Mouse (Mus musculus): ENCODE measurements around the gene Iqgap2. TPM values are rescaled to one million over a fixed set of nuclear protein-coding genes. Genes with fewer than 3 reads are reported as not detected.

Iqgap2 gene
- polyA plus RNA-seq, 1 experiment from 2014 or later: 8.5 TPM

DNA sequence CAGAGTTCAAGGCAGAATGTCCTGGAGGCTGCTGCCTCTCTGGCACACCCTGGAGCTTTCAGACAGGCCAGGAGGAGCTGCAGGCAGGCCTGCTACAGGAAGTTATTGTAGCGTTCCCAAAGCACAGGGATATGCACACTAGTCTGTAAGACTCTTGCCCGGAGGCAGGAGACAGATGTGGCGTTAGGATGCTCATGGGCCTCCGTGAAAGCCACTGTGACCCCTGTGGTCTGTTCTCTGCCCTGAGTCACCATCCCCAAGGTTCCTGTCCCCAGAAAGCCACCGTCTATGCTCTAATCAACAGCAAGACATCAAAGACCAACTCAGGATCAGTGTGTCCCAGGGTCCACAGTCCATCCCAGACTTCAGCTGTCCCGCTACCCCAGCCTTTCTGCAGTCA, 277.0 kb downstream of the Iqgap2 start:
- Histone ChIP-seq H3K4me2 (peak overlapping the region; percentile 89), H3K9ac (ENCODE audit: low read depth, low read length) (peak overlapping the region; percentile 67), H3K4me1 (ENCODE audit: control insufficient read depth, insufficient read depth, low read length) (peaks cover 54% of the 10 kb centered on the region), H3K27ac (ENCODE audit: low read depth, low read length) (0 out of 2 replicates have a peak overlapping the region, but pooled peaks have one; percentile 3), H3K36me3 (ENCODE audit: control insufficient read depth, insufficient read depth, low read length) (peaks cover 9% of the 10 kb centered on the region), H3K4me3 (ENCODE audit: low read depth, low read length) (peak overlapping the region; percentile 85), H3K9me3 (replicated peaks; ENCODE audit: control insufficient read depth, low read length) (no peaks in the 10 kb centered on the region), H3K27me3 (ENCODE audit: control insufficient read depth, insufficient read depth, low read length) (no peaks in the 10 kb centered on the region)
- 55% methylated on average over 6 of the region's 6 CpGs for whole genome bisulfite sequencing (ENCODE audit: insufficient replicate concordance)
- ATAC-seq (replicated peaks; ENCODE audit: insufficient number of reproducible peaks, low FRiP score, low TSS enrichment): no peak

DNA sequence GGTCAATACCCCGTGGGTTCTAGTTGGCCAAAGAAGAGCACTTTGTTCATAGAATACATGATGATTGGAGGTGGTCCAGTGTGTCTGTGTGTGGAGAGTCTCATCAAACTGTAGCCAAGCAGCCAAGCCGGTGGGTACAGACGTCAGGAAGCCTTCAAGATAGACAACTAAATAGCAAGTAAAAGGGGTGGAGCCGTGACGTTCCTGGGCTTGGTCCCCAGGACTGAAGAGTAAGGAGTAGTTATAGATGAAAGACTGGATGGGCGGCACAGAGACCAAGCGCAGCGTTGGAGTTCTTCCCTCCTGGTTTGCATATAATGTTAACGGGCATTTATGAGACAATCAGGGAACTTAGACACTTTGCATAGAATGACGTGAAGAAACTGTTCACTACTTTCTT, 279.5 kb downstream of the Iqgap2 start:
- H3K4me3 ChIP-seq (ENCODE audit: low read depth, low read length): no peak overlapping the region
- H3K9me3 ChIP-seq (replicated peaks; ENCODE audit: control insufficient read depth, low read length): no peaks in the 10 kb centered on the region
- H3K27me3 ChIP-seq (ENCODE audit: control insufficient read depth, insufficient read depth, low read length): no peaks in the 10 kb centered on the region
- no peak overlapping the region; the same call in 1 of the 2 replicates for H3K9ac ChIP-seq (ENCODE audit: low read depth, low read length)
- H3K27ac ChIP-seq (ENCODE audit: low read depth, low read length): no peak overlapping the region
- H3K4me2 ChIP-seq: no peak overlapping the region
- no peak for ATAC-seq (replicated peaks; ENCODE audit: insufficient number of reproducible peaks, low FRiP score, low TSS enrichment)
- peaks cover 9% of the 10 kb centered on the region for H3K36me3 ChIP-seq (ENCODE audit: control insufficient read depth, insufficient read depth, low read length)
- H3K4me1 ChIP-seq (ENCODE audit: control insufficient read depth, insufficient read depth, low read length): peaks cover 54% of the 10 kb centered on the region
- WGBS (ENCODE audit: insufficient replicate concordance): 76% methylated on average over 10 of the region's 10 CpGs

DNA sequence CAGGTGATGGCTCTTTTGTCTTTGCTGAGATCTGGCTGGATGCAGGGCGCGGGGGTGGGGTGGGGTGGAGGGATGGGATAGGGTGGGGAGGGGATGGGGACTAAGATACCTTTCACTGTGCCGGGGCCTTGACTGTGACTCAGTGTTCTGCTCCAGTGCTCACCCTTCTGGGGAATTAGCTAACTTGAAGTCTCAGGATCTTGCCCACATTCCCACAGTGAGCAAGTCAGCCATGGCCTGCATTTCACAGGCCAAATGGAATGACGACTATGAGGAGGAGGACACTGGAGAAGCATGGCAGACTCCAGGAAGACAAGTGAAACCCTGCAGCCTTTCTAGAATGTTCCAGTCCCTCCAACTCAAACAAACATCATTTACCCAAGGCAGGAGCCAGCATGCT, 280.0 kb downstream of the Iqgap2 start:
- peaks cover 9% of the 10 kb centered on the region for H3K36me3 ChIP-seq (ENCODE audit: control insufficient read depth, insufficient read depth, low read length)
- peaks cover 57% of the 10 kb centered on the region for H3K4me1 ChIP-seq (ENCODE audit: control insufficient read depth, insufficient read depth, low read length)
- no peak overlapping the region; the same call in 1 of the 2 replicates for H3K9ac ChIP-seq (ENCODE audit: low read depth, low read length)
- H3K4me3 ChIP-seq (ENCODE audit: low read depth, low read length): no peak overlapping the region
- no peaks in the 10 kb centered on the region for H3K27me3 ChIP-seq (ENCODE audit: control insufficient read depth, insufficient read depth, low read length)
- ATAC-seq (replicated peaks; ENCODE audit: insufficient number of reproducible peaks, low FRiP score, low TSS enrichment): no peak
- peak overlapping the region; percentile 84; the same call in 1 of the 2 replicates for H3K27ac ChIP-seq (ENCODE audit: low read depth, low read length)
- no peak overlapping the region for H3K4me2 ChIP-seq
- no peaks in the 10 kb centered on the region for H3K9me3 ChIP-seq (replicated peaks; ENCODE audit: control insufficient read depth, low read length)
- WGBS (ENCODE audit: insufficient replicate concordance): 67% methylated on average over 4 of the region's 4 CpGs

DNA sequence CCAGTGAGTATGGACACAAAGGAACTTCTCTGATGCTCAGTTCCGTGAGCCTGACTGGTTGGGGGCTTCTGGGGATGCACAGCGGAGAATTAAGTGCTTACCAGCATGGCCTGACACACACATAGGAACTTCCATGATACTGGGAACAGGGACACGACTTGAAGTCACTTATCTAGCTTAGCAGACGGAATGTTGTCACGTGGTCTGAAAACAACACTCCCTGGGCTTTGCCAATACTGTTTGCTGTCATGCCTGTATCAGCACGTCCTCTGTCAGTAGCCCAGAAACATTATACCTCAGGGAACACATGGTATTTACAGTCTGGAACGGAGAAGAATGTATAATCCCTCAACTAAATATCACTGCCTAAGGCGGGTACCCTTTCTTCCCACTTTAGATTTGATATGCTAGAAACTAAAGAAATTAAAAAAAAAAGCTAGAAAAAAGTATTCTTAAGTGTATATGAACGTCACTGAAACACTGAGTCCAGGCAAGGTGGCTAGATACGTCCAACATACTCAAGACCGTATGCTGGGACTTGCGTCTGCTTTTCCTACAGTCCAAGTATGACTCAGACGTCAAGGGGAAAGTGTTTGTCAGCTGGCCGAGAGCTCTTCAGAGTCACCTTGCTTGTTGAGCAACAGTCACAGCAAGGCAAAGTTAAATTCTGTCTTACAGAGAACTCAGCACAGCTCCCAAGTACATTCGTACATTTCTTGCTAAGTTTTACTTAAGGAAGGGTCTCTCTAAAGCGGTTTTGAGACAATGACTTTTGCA, 280.7 kb downstream of the Iqgap2 start:
- H3K9ac ChIP-seq (ENCODE audit: low read depth, low read length): no peak overlapping the region
- ATAC-seq (replicated peaks; ENCODE audit: insufficient number of reproducible peaks, low FRiP score, low TSS enrichment): peak; percentile 55; the same call in 1 of the 2 replicates
- H3K4me3 ChIP-seq (ENCODE audit: low read depth, low read length): no peak overlapping the region

DNA sequence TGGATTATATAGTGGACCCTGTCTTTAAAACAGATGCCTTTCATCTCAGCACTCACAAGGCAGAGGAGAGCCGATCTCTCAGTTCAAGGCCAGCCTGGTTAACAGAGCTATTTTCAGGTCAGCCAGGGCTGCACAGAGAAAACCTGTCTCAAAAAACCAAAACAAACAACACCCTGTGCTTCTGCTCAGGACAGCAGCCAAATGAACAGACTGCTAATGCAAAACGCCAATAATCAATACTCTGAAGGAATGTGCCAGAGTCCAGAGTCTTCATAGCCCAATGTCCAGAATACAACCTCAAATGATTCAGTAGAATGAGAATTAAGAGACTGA, 282.7 kb downstream of the Iqgap2 start:
- peaks cover 36% of the 10 kb centered on the region for H3K4me1 ChIP-seq (ENCODE audit: control insufficient read depth, insufficient read depth, low read length)
- no peak for ATAC-seq (replicated peaks; ENCODE audit: insufficient number of reproducible peaks, low FRiP score, low TSS enrichment)
- H3K9ac ChIP-seq (ENCODE audit: low read depth, low read length): no peak overlapping the region
- peaks cover 18% of the 10 kb centered on the region for H3K36me3 ChIP-seq (ENCODE audit: control insufficient read depth, insufficient read depth, low read length)
- no peak overlapping the region for H3K27ac ChIP-seq (ENCODE audit: low read depth, low read length)
- H3K4me3 ChIP-seq (ENCODE audit: low read depth, low read length): no peak overlapping the region
- no peak overlapping the region for H3K4me2 ChIP-seq
- H3K9me3 ChIP-seq (replicated peaks; ENCODE audit: control insufficient read depth, low read length): no peaks in the 10 kb centered on the region
- H3K27me3 ChIP-seq (ENCODE audit: control insufficient read depth, insufficient read depth, low read length): no peaks in the 10 kb centered on the region
- 79% methylated on average over 2 of the region's 2 CpGs for WGBS (ENCODE audit: insufficient replicate concordance)

More for the DNA sequence above, 280.7 kb downstream of the Iqgap2 start:
- Histone ChIP-seq H3K4me1 (ENCODE audit: control insufficient read depth, insufficient read depth, low read length) (peaks cover 55% of the 10 kb centered on the region), H3K27me3 (ENCODE audit: control insufficient read depth, insufficient read depth, low read length) (no peaks in the 10 kb centered on the region), H3K9me3 (replicated peaks; ENCODE audit: control insufficient read depth, low read length) (no peaks in the 10 kb centered on the region), H3K36me3 (ENCODE audit: control insufficient read depth, insufficient read depth, low read length) (peaks cover 12% of the 10 kb centered on the region), H3K27ac (ENCODE audit: low read depth, low read length) (peak overlapping the region; percentile 84), H3K4me2 (no peak overlapping the region; the same call in 1 of the 2 replicates)
- 50% methylated on average over 16 of the region's 16 CpGs for WGBS (ENCODE audit: insufficient replicate concordance)

DNA sequence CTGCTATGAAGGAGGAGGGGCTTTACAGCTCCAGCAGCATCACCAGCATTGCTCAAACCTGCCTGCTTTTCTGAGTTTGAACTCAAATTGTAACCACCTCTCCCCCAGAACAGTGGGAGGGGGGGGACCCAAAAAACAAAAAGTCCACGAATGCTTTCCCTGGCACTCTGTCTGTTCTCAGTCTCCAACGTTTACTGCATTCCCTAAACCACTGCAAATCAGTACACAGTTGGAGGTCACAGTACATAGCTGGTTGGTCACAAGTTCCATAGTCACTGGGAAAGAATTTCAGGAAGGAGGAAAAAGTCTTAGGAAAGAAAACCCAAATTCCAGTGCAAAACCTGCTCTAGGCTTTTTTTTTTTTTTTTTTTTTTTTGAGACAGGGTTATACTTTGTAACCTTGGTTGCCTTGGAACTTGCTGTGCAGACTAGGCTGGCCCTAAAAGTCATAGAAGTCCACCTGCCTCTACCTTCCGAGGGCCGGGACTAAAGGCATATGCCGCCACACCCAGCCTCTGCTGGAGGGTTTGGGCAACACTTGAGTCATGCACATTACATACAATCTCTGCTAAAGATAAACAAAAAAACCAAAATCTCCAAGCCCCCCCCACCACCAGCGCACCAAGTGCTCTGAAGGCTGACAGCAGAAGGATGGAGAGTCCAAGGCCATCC, 283.2 kb downstream of the Iqgap2 start:
- WGBS (ENCODE audit: insufficient replicate concordance): 71% methylated on average over 6 of the region's 6 CpGs
- Histone ChIP-seq H3K4me1 (ENCODE audit: control insufficient read depth, insufficient read depth, low read length) (peaks cover 36% of the 10 kb centered on the region), H3K4me2 (no peak overlapping the region), H3K4me3 (ENCODE audit: low read depth, low read length) (no peak overlapping the region), H3K9me3 (replicated peaks; ENCODE audit: control insufficient read depth, low read length) (no peaks in the 10 kb centered on the region), H3K27me3 (ENCODE audit: control insufficient read depth, insufficient read depth, low read length) (no peaks in the 10 kb centered on the region), H3K36me3 (ENCODE audit: control insufficient read depth, insufficient read depth, low read length) (peaks cover 23% of the 10 kb centered on the region), H3K27ac (ENCODE audit: low read depth, low read length) (no peak overlapping the region), H3K9ac (ENCODE audit: low read depth, low read length) (no peak overlapping the region)
- ATAC-seq (replicated peaks; ENCODE audit: insufficient number of reproducible peaks, low FRiP score, low TSS enrichment): no peak

DNA sequence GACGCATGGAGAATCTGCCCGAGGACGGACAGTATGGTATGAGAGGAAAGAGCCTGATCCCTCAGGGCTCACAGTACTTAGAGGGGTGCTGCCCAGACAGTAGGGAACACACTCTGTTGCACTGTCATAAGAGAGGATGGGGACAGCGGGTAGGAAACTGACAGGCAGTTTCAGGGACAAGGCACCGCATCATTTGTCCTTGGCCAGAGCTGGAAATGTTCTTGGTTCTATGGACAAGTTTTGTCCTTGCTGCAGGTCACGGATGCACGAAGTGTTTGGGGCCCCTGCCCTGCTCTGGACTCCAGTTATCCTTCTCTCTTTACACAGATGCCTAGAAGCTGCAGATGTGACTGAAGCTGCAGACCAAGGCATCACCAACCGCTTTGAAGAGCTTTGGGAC, 284.7 kb downstream of the Iqgap2 start:
- WGBS (ENCODE audit: insufficient replicate concordance): 81% methylated on average over 8 of the region's 8 CpGs
- H3K9ac ChIP-seq (ENCODE audit: low read depth, low read length): no peak overlapping the region
- no peak overlapping the region for H3K4me2 ChIP-seq
- H3K9me3 ChIP-seq (replicated peaks; ENCODE audit: control insufficient read depth, low read length): no peaks in the 10 kb centered on the region
- H3K27ac ChIP-seq (ENCODE audit: low read depth, low read length): no peak overlapping the region
- peaks cover 28% of the 10 kb centered on the region for H3K36me3 ChIP-seq (ENCODE audit: control insufficient read depth, insufficient read depth, low read length)
- H3K4me1 ChIP-seq (ENCODE audit: control insufficient read depth, insufficient read depth, low read length): peaks cover 26% of the 10 kb centered on the region
- no peak overlapping the region for H3K4me3 ChIP-seq (ENCODE audit: low read depth, low read length)
- no peak for ATAC-seq (replicated peaks; ENCODE audit: insufficient number of reproducible peaks, low FRiP score, low TSS enrichment)
- no peaks in the 10 kb centered on the region for H3K27me3 ChIP-seq (ENCODE audit: control insufficient read depth, insufficient read depth, low read length)

DNA sequence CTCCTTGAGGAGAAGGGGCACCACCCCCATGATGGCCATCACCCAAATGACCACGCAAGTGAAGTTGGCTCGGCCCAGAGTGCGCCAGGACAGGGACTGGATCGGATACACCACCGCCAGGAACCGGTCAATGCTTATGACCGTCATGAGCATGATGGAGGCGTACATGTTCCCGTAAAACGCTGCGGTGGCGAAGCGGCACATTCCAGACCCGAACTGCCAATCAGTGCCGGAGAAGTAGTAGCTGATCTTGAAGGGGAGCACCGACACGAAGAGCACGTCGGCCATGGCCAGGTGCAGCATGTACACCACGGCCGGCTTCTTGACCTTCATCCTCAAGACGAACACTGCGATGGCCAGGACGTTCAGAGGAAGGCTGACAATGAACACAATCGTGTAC, 287.4 kb downstream of the Iqgap2 start:
- peaks cover 10% of the 10 kb centered on the region; the same call in 1 of the 2 replicates for H3K4me1 ChIP-seq (ENCODE audit: control insufficient read depth, insufficient read depth, low read length)
- WGBS (ENCODE audit: insufficient replicate concordance): 95% methylated on average over 25 of the region's 25 CpGs
- no peak overlapping the region for H3K27ac ChIP-seq (ENCODE audit: low read depth, low read length)
- no peaks in the 10 kb centered on the region for H3K9me3 ChIP-seq (replicated peaks; ENCODE audit: control insufficient read depth, low read length)
- H3K36me3 ChIP-seq (ENCODE audit: control insufficient read depth, insufficient read depth, low read length): peaks cover 22% of the 10 kb centered on the region
- H3K4me2 ChIP-seq: no peak overlapping the region
- H3K27me3 ChIP-seq (ENCODE audit: control insufficient read depth, insufficient read depth, low read length): no peaks in the 10 kb centered on the region
- no peak for ATAC-seq (replicated peaks; ENCODE audit: insufficient number of reproducible peaks, low FRiP score, low TSS enrichment)
- H3K4me3 ChIP-seq (ENCODE audit: low read depth, low read length): no peak overlapping the region
- H3K9ac ChIP-seq (ENCODE audit: low read depth, low read length): no peak overlapping the region

Measured in heart, embryonic 11.5 days (tissue).